In genomic region chr4:138569928-138570327, GRCm38 (mm10) we compare ENCODE assay signal across 9 mouse cellular contexts.
DNase-seq lines count a peak whose midpoint lies in the region; ATAC-seq and TF ChIP-seq lines count a peak whose summit lies in the region.
"Had no signal": no experiment of that assay in that cellular context is flagged by ENCODE, and none has a peak within 500 bp of the region (broad histone marks: within the 10 kb centered on the region; RNA-seq: fewer than 3 reads in every experiment).

No protein-coding gene starts in this region.

- H3K9ac ChIP-seq in kidney, postnatal 0 days (ENCODE audit: low read depth, low read length): no peak overlapping the region
- no peak overlapping the region for H3K9ac ChIP-seq in stomach, embryonic 15.5 days

- TF ChIP-seq CTCF in lung, adult 2 months (IDR thresholded peaks at IDR 0.05; ENCODE audit: insufficient read depth, low read length): no peak
- no peak for TF ChIP-seq CTCF in kidney, postnatal 0 days (IDR thresholded peaks at IDR 0.05; ENCODE audit: low read depth)

- no peaks in the 10 kb centered on the region for H3K4me1 ChIP-seq in lung, adult 2 months (ENCODE audit: control insufficient read depth, insufficient read depth, low read length)
- peaks cover 10% of the 10 kb centered on the region for H3K4me1 ChIP-seq in kidney, postnatal 0 days (replicated peaks; ENCODE audit: insufficient read depth, low read length)
- H3K4me1 ChIP-seq in stomach, embryonic 15.5 days: 0 out of 2 replicates have a peak, but pooled peaks cover 4% of the 10 kb centered on the region

- no peak for TF ChIP-seq POLR2A in lung, adult 2 months (IDR thresholded peaks at IDR 0.05; ENCODE audit: borderline replicate concordance, extremely low read depth, low read depth, low read length)

- DNase-seq in lung, adult 18-20 months: peak; percentile 11 to 16
- DNase-seq in lung, adult 2 months: no peak
- DNase-seq in heart, adult 9 months (ENCODE audit: low spot score in 2 of 2): peak; percentile 30 to 68
- peak; percentile 80 for DNase-seq in kidney, postnatal 0 days (ENCODE audit: low spot score)
- no peak for DNase-seq in cerebellum, adult 11 months
- DNase-seq in testis, postnatal 14 days (ENCODE audit: low spot score): no peak

- no peak overlapping the region for H3K4me3 ChIP-seq in lung, adult 2 months (replicated peaks; ENCODE audit: extremely low read depth, low read depth, low read length)
- H3K4me3 ChIP-seq in kidney, postnatal 0 days (replicated peaks; ENCODE audit: low read depth, low read length): no peak overlapping the region
- no peak overlapping the region for H3K4me3 ChIP-seq in stomach, embryonic 15.5 days (replicated peaks)
- H3K4me3 ChIP-seq: myocyte had no signal

- ATAC-seq in kidney, postnatal 0 days (replicated peaks; ENCODE audit: low FRiP score, low read depth): peak; percentile 69
- peak; percentile 53; the same call in 1 of the 2 replicates for ATAC-seq in stomach, embryonic 15.5 days (ENCODE audit: insufficient read depth, low FRiP score, low read depth)
- ATAC-seq in erythroblast, adult 5-6 weeks (replicated peaks; ENCODE audit: low FRiP score, poor library complexity, severe bottlenecking): no peak

- WGBS in lung, adult 2 months: 23% methylated on average over 11 of the region's 11 CpGs
- 14% methylated on average over 11 of the region's 11 CpGs for WGBS in kidney, postnatal 0 days
- WGBS in stomach, embryonic 15.5 days: 49% methylated on average over 11 of the region's 11 CpGs

- H3K27ac ChIP-seq in kidney, postnatal 0 days: no peak overlapping the region
- H3K27ac ChIP-seq in stomach, embryonic 15.5 days: no peak overlapping the region

- no peaks in the 10 kb centered on the region for H3K27me3 ChIP-seq in kidney, postnatal 0 days (ENCODE audit: insufficient read depth, low read length)
- no peaks in the 10 kb centered on the region for H3K27me3 ChIP-seq in stomach, embryonic 15.5 days (replicated peaks)

- no peaks in the 10 kb centered on the region for H3K36me3 ChIP-seq in kidney, postnatal 0 days (ENCODE audit: insufficient read depth, low read length)
- H3K36me3 ChIP-seq in stomach, embryonic 15.5 days: no peaks in the 10 kb centered on the region

- H3K4me2 ChIP-seq in kidney, postnatal 0 days (ENCODE audit: low read length): no peak overlapping the region
- H3K4me2 ChIP-seq in stomach, embryonic 15.5 days: no peak overlapping the region

- H3K9me3 ChIP-seq in kidney, postnatal 0 days (replicated peaks; ENCODE audit: low read length): no peaks in the 10 kb centered on the region
- H3K9me3 ChIP-seq in stomach, embryonic 15.5 days: no peaks in the 10 kb centered on the region

Comparison
In these comparisons a context has a peak if more than half of its experiments do, and no peak if none do; other contexts are left out.
1. DNase-seq: peak in lung, adult 18-20 months (2 of 2), heart, adult 9 months (2 of 2) and kidney, postnatal 0 days (single experiment); none in lung, adult 2 months (single experiment), cerebellum, adult 11 months (single experiment) and testis, postnatal 14 days (single experiment).